Mouse (Mus musculus): ENCODE measurements at regions not wholly inside any gene's neighbourhood (a gene's known extent, or its start where the extent isn't known, plus 50 kb on each side); places are given as distances from the start of the nearest gene placed in this dataset.

DNA sequence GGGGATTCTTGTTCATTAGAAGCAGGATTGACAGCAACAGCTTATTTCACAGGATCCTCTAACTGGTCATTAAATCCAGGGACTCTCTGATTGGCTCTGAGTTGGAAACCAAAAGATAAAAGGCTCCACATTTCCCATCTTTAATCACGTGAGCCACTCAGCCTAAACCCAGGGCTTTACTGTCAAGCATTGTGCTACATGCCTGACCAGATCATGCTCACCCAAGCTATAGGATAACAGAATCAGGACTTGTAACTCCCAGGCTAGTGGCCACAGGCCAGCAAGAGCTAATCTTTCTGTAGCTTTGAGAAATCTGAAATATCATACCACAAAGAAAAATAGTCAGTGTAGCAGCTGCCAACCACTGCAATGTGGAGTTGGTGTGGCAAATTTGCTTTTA, 152.7 kb upstream of the Acvr2a start:
- no peak overlapping the region for H3K27ac ChIP-seq
- ATAC-seq = no peak
- 32% methylated on average over 1 of the region's 1 CpGs for WGBS

DNA sequence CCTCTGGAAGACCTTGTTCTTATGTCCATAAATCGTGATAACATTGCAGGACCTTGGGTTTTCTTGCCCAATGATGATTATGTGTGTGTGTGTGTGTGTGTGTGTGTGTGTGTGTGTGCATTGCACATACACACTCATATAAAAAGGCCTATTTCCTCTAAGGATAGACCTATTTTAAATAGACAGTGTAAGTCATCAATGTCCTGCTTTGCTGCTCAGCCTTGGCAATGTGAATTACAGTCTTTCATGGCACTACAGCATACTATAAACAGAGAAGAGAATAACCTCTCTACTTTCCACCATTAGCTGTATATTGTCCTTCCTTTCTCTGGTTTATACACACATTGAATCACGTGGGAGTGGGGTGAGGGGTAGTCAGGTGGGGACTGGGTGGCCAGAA, 148.8 kb upstream of the Acvr2a start:
- Histone ChIP-seq H3K4me1 (replicated peaks) (no peaks in the 10 kb centered on the region), H3K4me2 (replicated peaks) (no peak overlapping the region), H3K4me3 (replicated peaks) (no peak overlapping the region), H3K27ac (no peak overlapping the region), H3K27me3 (no peaks in the 10 kb centered on the region), H3K9ac (replicated peaks) (no peak overlapping the region), H3K36me3 (no peaks in the 10 kb centered on the region), H3K9me3 (no peaks in the 10 kb centered on the region)
- 71% methylated on average over 2 of the region's 2 CpGs for WGBS
- no peak for ATAC-seq

More for the DNA sequence above, 152.7 kb upstream of the Acvr2a start:
- no peak overlapping the region for H3K4me2 ChIP-seq (replicated peaks)
- H3K27me3 ChIP-seq = no peaks in the 10 kb centered on the region
- no peaks in the 10 kb centered on the region for H3K4me1 ChIP-seq (replicated peaks)
- no peak overlapping the region for H3K4me3 ChIP-seq (replicated peaks)
- H3K36me3 ChIP-seq = no peaks in the 10 kb centered on the region
- H3K9me3 ChIP-seq = no peaks in the 10 kb centered on the region
- no peak overlapping the region for H3K9ac ChIP-seq (replicated peaks)

DNA sequence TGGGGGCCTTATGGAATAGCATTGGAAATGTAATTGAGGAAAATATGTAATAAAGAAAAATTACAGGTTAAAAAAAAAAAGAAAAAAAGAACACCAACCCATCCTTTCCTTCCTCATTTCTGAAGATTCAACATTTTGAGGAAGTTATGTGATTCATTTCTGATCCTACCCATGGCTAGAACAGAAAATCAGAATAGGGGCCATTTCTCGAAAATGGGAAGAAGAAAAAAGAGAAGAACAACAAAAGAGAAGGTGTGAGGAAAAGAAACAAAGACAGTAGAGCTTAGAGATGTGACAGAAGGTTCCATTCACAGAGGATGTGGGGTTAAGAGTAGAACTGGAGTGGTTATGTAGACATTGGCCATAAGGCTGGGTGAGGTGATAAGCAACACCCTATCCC, 124.8 kb upstream of the Acvr2a start:
- no peak for ATAC-seq
- no peak overlapping the region for H3K27ac ChIP-seq
- H3K4me2 ChIP-seq (replicated peaks) = no peak overlapping the region
- WGBS = 83% methylated on average over 1 of the region's 1 CpGs
- no peaks in the 10 kb centered on the region for H3K36me3 ChIP-seq
- H3K4me3 ChIP-seq (replicated peaks) = no peak overlapping the region
- no peaks in the 10 kb centered on the region for H3K9me3 ChIP-seq
- no peaks in the 10 kb centered on the region for H3K4me1 ChIP-seq (replicated peaks)
- H3K9ac ChIP-seq (replicated peaks) = no peak overlapping the region
- H3K27me3 ChIP-seq = no peaks in the 10 kb centered on the region

- no peaks in the 10 kb centered on the region for H3K9me3 ChIP-seq
- no peak overlapping the region for H3K27ac ChIP-seq
- no peak overlapping the region for H3K4me3 ChIP-seq (replicated peaks)
- no peaks in the 10 kb centered on the region for H3K36me3 ChIP-seq
- H3K9ac ChIP-seq (replicated peaks) = no peak overlapping the region
- no peak for ATAC-seq
- WGBS = 94% methylated on average over 3 of the region's 3 CpGs
- no peak overlapping the region for H3K4me2 ChIP-seq (replicated peaks)
- H3K27me3 ChIP-seq = no peaks in the 10 kb centered on the region
- H3K4me1 ChIP-seq (replicated peaks) = no peaks in the 10 kb centered on the region
Observed at GRCm38 (mm10) chr2:48694509-48694908, 119.4 kb upstream of the Acvr2a start.

DNA sequence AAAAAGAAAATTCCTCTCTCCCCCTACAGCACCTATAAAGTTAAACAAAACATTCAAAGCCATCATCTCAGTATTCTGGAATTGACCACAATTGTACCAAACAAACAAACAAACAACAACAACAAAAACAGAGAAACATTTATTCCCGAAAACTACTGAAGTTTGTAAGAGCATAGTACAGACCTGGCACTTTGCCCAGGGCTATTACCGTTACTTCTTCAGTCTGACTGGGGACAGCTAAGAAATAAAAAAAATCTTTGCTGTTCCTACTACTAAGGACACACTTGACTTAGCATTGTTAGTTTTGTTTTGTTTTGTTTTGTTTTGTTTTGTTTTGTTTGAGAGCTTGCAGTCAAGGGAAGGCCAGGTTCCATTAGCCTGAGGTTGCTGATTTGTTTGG, 113.0 kb upstream of the Acvr2a start:
- H3K4me3 ChIP-seq (replicated peaks) = no peak overlapping the region
- peaks cover 2% of the 10 kb centered on the region for H3K4me1 ChIP-seq (replicated peaks)
- no peak for ATAC-seq
- H3K4me2 ChIP-seq (replicated peaks) = no peak overlapping the region
- H3K9ac ChIP-seq (replicated peaks) = no peak overlapping the region
- H3K27me3 ChIP-seq = no peaks in the 10 kb centered on the region
- H3K9me3 ChIP-seq = no peaks in the 10 kb centered on the region
- H3K27ac ChIP-seq = no peak overlapping the region
- H3K36me3 ChIP-seq = no peaks in the 10 kb centered on the region
- WGBS = 79% methylated on average over 2 of the region's 2 CpGs

- no peaks in the 10 kb centered on the region for H3K9me3 ChIP-seq
- no peak overlapping the region for H3K27ac ChIP-seq
- WGBS = 64% methylated on average over 12 of the region's 12 CpGs
- peaks cover 8% of the 10 kb centered on the region for H3K4me1 ChIP-seq (replicated peaks)
- H3K27me3 ChIP-seq = no peaks in the 10 kb centered on the region
- H3K9ac ChIP-seq (replicated peaks) = no peak overlapping the region
- H3K4me3 ChIP-seq (replicated peaks) = no peak overlapping the region
- H3K4me2 ChIP-seq (replicated peaks) = no peak overlapping the region
- no peaks in the 10 kb centered on the region for H3K36me3 ChIP-seq
- ATAC-seq = no peak
Observed at GRCm38 (mm10) chr2:48705103-48705804, 108.7 kb upstream of the Acvr2a start.

DNA sequence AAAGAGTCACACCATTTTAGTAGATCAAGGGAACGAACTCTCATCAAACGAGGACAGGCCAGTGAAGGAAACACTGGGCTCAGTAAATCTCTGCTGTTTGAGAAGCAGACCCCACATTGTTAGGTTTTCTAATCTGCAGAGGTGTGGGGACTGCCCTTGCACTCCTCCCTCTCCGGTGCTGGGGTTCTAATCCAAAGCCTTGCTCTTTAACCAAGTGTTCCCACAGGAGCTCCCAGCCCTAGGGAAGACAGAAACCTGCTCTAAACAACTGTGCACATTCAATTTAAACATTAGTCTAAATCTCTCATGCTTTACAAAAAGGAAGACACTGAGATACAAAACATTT, 108.1 kb upstream of the Acvr2a start:
- 29% methylated on average over 3 of the region's 3 CpGs for WGBS
- H3K9ac ChIP-seq (replicated peaks) = no peak overlapping the region
- peaks cover 8% of the 10 kb centered on the region for H3K4me1 ChIP-seq (replicated peaks)
- H3K4me2 ChIP-seq (replicated peaks) = no peak overlapping the region
- H3K27me3 ChIP-seq = no peaks in the 10 kb centered on the region
- H3K4me3 ChIP-seq (replicated peaks) = no peak overlapping the region
- H3K27ac ChIP-seq = no peak overlapping the region
- H3K9me3 ChIP-seq = no peaks in the 10 kb centered on the region
- no peaks in the 10 kb centered on the region for H3K36me3 ChIP-seq
- no peak for ATAC-seq

DNA sequence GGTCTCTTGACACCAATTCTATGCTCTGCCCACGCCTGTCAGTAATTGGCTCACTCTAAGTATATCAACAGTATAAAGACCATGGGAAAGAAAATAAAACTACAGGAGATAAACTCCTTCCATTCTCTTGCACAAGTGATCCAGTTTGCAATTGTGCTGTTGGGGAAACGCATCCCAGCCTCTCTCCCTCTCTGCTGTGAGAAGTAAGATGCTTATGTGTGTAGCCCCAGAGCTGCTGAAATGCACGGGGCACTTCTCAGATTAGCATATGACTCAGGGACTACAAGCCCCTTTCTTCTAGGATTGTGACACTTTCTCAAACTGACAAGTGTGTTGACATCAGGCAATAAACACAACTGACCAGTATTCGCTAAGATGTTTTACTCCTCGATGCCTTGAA, 107.7 kb upstream of the Acvr2a start:
- Histone ChIP-seq H3K4me3 (replicated peaks) (no peak overlapping the region), H3K36me3 (no peaks in the 10 kb centered on the region), H3K4me2 (replicated peaks) (no peak overlapping the region), H3K9ac (replicated peaks) (no peak overlapping the region), H3K9me3 (no peaks in the 10 kb centered on the region), H3K4me1 (replicated peaks) (peaks cover 8% of the 10 kb centered on the region), H3K27me3 (no peaks in the 10 kb centered on the region), H3K27ac (no peak overlapping the region)
- 26% methylated on average over 5 of the region's 5 CpGs for WGBS
- ATAC-seq = no peak

DNA sequence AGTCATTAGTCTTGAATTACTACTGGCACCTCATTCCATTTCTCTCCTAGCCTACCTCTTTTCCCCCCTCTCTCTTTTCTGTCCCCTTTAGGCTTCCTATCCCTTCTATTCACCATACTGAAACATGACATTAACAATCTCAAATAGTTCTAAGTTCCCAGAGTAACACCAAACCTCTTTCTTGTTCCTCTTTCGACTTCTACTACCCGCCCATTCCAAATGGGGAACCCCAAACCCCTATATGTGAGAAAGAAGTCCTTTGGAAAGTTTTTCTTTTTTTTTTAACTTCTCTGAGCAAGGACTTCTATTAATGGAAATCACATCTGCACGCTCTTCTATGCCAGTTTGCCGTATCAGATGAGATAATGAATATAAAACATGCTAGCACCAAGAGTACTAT, 97.7 kb upstream of the Acvr2a start:
- no peak for ATAC-seq
- Histone ChIP-seq H3K4me3 (replicated peaks) (no peak overlapping the region), H3K4me2 (replicated peaks) (no peak overlapping the region), H3K9me3 (no peaks in the 10 kb centered on the region), H3K27ac (no peak overlapping the region), H3K36me3 (no peaks in the 10 kb centered on the region), H3K9ac (replicated peaks) (no peak overlapping the region), H3K27me3 (no peaks in the 10 kb centered on the region), H3K4me1 (replicated peaks) (peaks cover 4% of the 10 kb centered on the region; the same call in 1 of the 2 replicates)
- 90% methylated on average over 4 of the region's 4 CpGs for WGBS

DNA sequence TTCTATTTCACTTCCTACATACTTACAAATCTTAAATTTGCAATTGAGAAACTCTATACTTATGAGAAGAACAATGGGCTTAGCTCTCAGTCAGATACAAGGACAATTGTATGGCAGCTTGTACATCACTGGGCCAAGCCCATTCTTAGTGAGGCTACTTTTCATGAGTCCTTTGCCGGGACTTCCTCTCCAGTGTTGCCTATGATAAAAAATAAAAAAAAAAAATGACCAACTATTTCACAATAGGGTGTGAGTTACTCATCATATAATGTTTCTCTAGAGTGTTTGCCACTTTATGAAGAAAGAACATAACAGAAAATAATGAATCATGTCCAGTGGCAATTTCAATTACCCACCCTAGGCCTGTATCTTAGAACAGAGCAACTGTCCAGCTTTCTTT, 96.1 kb upstream of the Acvr2a start:
- Histone ChIP-seq H3K4me2 (replicated peaks) (no peak overlapping the region), H3K4me3 (replicated peaks) (no peak overlapping the region), H3K27me3 (no peaks in the 10 kb centered on the region), H3K27ac (no peak overlapping the region), H3K9me3 (no peaks in the 10 kb centered on the region), H3K36me3 (no peaks in the 10 kb centered on the region), H3K4me1 (replicated peaks) (0 out of 2 replicates have a peak, but pooled peaks cover 2% of the 10 kb centered on the region), H3K9ac (replicated peaks) (no peak overlapping the region)
- ATAC-seq = no peak
- 85% methylated on average over 1 of the region's 1 CpGs for WGBS

DNA sequence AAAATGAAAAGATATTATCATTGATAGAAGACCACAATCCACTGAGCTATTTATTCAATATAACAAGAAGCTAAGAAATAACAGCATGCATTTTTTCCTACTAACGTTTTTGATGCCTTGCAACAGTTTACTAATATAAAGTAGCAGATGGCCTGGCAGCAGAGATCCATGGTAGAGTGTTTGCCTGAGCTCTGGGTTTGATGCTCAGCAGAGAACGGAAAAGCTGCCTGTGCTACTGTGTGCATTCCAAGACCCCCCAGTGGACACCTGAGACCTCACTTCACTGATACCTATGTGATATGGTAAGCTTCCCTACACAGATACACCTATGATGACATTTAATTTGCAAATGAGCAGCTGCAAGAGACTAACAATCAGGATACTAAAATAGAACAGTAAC, 95.6 kb upstream of the Acvr2a start:
- Histone ChIP-seq H3K27me3 (no peaks in the 10 kb centered on the region), H3K4me2 (replicated peaks) (no peak overlapping the region), H3K4me3 (replicated peaks) (no peak overlapping the region), H3K36me3 (no peaks in the 10 kb centered on the region), H3K9ac (replicated peaks) (no peak overlapping the region), H3K9me3 (no peaks in the 10 kb centered on the region), H3K27ac (no peak overlapping the region), H3K4me1 (replicated peaks) (0 out of 2 replicates have a peak, but pooled peaks cover 2% of the 10 kb centered on the region)
- ATAC-seq = no peak
- WGBS = 92% methylated on average over 2 of the region's 2 CpGs

DNA sequence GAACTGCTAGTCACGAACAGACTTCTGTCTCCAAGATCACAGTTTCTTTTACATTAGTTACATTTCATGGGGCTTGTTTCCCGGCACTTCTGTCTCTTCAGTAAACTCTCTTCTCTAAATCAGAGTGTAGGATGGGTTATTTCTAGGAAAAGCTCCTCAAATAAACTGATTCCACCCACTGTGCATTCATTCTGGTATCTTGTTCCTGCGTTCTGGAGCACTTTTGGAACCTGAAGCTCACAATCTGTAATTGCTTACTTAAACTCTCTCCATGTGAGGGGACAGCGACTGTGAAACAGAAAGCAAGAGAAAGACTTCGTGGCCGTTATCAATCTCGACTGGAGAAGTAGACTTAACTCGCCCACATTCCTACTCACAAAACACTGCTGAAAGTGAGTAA, 83.1 kb upstream of the Acvr2a start:
- ATAC-seq = no peak
- Histone ChIP-seq H3K9me3 (no peaks in the 10 kb centered on the region), H3K27ac (no peak overlapping the region), H3K27me3 (no peaks in the 10 kb centered on the region), H3K36me3 (no peaks in the 10 kb centered on the region), H3K4me1 (replicated peaks) (no peaks in the 10 kb centered on the region), H3K4me3 (replicated peaks) (no peak overlapping the region), H3K9ac (replicated peaks) (no peak overlapping the region), H3K4me2 (replicated peaks) (no peak overlapping the region)
- WGBS = 72% methylated on average over 8 of the region's 8 CpGs

GRCm38 (mm10) chr2:48733936-48734335, 80.0 kb upstream of the Acvr2a start:
- no peak for ATAC-seq
- Histone ChIP-seq H3K9ac (replicated peaks) (no peak overlapping the region), H3K27ac (no peak overlapping the region), H3K9me3 (no peaks in the 10 kb centered on the region), H3K4me3 (replicated peaks) (no peak overlapping the region), H3K4me2 (replicated peaks) (no peak overlapping the region), H3K4me1 (replicated peaks) (no peaks in the 10 kb centered on the region), H3K27me3 (no peaks in the 10 kb centered on the region), H3K36me3 (no peaks in the 10 kb centered on the region)
- 95% methylated on average over 1 of the region's 1 CpGs for WGBS
